Mouse (Mus musculus) cerebellum, adult (tissue): ENCODE measurements around the gene Susd1.

Experiments
- ATAC-seq: cut with Nextera tagmentation; 2 replicates; pipeline ENCODE4 v1.9.2; 2017; ENCODE audit warnings: mild to moderate bottlenecking, moderate library complexity, mixed read lengths; ENCODE audit not compliant: insufficient number of reproducible peaks, low FRiP score, low TSS enrichment

The Susd1 gene

DNA sequence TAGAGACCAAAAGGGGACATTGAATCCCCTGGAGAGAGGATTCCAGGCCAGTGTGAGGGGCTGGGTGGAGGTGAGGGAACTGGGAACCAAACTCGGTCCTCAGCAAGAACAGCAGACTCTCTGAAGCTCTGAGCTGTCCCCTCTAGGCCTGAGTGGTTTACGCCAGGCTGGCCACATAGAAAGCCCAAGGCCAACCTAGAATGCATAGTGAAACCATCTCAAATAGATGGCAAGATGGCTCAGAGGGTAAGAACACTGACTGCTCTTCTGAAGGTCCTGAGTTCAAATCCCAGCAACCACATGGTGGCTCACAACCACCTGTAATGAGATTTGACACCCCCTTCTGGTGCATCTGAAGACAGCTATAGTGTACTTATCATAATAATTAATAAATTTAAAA lies 88.1 kb downstream of the Susd1 start:
- no peak for ATAC-seq

DNA sequence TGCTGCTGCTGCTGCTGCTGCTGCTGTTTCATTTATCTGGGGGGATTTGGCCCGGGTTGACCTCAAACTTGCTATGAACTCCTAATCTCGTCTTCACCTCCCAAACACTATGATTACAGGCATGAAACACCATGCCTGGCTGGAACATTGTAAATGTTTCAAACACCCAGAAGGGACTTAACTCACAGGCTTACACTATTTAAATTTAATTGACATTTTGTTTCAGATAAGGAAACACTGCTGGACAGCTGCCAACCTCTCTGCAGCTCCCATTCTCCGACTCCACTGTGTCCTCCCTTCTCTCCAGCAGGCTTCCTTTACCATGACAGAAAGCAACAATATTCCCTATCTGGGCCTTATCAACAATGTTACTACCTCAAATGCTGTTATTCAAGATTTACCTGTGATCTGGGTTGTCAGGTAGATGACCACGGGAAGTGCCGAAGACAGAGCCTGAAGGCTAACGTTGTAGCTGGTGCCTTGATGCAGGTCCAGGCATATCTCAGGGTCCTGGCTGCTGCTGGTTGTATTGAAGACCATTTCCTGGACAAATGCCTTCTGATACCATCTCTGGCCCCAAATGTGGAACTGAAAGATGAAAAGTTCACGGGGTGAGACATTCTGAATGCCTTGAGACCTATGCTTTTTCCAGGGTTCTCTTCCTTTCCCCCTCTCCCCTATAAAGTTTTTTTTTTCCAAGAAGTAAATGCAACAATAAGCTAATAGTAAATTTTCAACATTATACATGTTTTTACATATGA lies 88.8 kb downstream of the Susd1 start:
- no peak for ATAC-seq

DNA sequence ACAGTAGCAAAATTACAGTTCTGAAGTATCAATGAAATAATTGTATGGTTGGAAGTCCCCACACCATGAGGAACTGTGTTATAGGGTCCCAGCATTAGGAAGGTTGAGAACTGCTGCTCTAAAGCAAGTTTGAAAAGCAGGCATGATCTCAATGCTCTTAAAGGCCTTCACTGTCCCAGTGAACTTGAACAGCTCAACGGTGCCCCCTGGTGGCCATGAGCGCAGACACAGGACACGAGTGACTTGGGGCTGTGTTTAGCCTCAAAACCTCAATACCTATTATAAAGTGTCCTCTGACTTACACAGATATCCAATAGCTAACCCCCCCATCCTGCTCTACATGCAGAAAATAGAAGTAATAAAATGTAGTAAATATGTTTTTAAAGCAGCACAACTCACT lies 97.7 kb downstream of the Susd1 start:
- peak; percentile 74 for ATAC-seq

DNA sequence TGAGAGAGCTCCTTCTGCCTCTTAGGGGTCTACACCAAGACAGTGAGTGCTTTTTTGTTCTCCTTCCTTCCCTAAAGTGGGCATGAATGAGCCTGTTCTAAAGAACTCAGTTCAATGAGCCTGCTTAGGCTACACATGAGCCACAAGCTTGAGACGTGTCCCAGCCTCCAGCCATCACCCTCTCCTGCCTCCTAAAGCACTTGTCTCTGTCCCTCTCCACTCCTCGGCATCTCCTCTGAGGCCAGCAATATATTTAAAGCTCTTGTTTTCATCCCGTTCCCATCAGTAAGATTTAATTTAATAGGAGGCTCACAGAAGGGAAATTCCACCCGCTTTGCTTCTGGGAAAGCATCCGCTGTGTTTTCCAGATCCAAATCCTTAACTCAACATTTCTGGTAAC lies 98.4 kb downstream of the Susd1 start:
- ATAC-seq, result no peak

DNA sequence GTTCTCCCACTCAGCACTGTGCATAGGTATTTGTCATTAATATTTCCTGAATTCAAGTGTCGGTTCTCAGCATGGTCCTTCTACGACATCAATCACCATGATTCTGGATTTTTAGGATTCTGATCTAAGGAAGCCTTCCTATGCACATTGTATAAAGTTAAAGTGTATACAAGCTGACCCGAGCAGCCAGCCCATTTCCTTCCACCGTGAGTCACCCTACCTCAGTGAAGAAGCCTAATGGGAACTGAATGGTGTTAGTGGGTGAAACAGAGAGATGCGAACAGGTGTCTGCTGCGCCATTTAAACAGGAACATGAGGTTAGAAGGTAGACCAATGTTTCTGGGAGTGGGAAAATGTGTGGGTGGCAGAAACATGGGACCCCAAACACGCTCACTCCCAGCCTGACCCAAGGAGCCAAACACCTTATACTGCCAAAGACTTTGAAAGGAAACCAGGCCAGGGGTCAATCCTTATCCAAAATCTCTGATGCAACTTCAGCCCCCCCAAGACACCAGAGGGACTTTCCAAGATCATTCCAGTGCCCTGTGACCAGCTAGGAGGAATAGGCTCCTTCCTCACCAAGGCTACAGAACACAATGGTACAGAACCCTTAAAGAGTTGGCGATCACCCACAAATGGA lies 99.4 kb downstream of the Susd1 start:
- ATAC-seq, result no peak

DNA sequence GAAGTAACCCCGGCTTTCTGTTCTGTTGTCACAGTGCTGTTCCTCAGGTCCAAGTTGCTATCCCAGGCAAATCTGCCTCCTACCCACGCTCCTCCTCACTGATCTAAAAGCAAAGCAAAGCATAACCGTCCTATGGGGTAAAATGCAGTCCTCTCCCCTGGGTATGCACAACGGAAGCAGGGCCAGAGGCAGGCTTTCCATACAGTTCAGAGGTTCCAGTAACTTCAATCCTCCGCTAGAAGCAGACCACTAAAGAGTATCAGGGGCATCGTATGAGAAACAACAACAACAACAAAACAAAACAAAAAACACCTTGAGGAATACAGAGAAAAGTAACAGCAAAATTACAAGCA lies 100.9 kb downstream of the Susd1 start:
- ATAC-seq, result no peak

DNA sequence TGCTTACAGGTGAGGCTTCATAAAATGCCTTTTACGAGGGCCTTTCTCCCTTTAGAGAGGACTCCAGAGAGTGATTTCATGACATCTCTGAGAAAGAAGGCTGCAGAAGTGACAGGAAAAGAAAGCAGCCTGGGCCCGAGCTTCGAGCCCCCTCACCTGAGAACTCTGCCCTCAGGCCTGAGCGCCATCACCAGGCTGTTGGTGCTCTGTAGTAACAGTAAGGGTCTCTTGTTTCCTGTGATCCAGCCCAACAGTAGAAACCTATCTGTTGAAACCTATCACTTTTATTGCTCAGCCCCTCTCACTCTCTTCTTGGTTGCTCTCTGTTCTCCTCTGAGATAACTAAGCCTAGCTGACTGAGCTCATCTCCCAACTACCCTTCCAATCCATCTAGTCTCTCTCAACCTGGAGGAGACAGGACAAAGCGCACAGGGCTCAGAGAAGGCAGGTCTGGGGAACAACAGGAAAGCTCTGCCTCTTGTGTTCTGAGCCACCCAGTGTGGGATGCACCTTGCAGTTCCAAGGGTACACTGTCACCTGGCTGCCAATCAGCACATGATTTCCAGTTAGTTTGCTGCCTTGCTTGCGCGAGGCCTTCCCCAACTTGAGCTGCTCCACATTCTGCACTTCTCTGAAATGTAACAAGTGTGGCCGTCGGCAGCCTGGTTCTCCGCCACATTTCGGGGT lies 101.4 kb downstream of the Susd1 start:
- ATAC-seq, result no peak

DNA sequence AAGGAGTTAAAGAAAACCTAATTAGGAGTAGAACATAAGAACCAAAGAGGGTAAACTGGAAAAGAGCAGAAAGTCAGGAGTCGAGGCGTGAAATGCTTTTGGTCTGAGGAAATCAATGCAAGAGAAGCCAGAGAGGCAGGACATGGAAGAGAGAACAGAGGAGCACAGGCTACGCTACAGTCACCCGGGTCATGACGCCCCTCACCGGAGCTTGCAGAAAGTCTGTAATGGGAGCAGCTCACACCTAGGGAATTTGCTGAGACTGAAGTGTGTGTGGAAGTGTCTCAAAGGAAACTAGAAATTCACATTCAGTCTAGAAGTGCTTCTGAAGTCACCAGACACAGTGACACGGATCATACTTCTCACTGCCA lies 102.0 kb downstream of the Susd1 start:
- no peak for ATAC-seq

DNA sequence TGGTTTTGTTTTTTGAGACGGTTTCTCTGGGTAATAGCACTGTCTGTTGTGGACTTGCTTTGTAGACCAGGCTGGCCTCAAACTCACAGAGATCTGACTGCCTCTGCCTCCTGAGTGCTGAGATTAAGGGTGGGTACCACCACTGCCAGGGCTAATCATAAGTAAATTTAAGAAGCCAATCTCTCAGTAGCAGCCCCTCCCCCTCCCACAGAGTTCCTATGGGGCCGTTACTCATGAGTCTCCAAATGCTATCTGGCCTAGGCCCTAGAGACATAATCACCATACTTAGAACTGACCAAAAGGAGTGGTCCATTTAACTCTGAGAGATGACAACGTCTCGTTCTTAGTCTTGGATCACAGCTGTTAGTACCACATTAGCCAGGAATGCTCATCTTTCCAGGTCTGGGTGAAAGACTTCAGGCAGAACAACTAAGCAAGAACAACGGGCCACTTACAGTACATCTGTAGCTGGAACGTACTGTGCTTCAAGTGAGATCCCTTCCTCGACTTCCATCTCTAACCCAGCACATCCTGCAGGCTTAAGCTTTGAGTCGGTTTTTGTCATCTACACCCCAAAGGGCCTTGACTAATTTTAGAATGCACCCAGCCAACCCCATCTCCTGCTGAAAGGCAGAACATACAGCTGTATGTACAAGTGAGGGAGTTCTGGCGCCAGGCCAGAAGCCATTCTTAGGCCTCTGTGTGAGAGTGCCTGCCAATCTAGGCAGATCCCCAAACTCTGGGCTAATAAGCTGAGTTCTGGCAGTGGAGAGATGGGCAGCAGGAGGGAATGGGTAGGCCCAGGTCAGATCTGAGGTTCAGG lies 102.6 kb downstream of the Susd1 start:
- no peak for ATAC-seq

DNA sequence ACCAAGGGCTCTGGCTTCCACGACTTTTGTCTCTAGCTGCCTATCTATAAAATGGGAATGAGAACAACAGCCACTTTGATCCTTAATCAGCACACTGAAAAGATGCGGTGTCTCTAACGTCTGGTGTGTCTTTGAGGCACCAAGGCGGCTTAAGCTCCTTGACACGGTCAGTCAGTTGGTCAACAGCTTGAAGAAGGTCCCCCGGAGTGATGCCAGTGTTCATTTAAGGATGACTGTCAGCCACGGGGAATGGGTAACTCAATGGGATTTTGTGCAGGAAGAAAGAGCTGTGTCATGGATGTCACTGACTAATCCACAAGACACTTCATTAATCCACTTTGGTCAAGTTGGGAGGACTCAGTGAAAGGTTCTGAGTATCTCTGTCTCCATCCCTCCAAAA lies 103.3 kb downstream of the Susd1 start:
- ATAC-seq, result no peak

DNA sequence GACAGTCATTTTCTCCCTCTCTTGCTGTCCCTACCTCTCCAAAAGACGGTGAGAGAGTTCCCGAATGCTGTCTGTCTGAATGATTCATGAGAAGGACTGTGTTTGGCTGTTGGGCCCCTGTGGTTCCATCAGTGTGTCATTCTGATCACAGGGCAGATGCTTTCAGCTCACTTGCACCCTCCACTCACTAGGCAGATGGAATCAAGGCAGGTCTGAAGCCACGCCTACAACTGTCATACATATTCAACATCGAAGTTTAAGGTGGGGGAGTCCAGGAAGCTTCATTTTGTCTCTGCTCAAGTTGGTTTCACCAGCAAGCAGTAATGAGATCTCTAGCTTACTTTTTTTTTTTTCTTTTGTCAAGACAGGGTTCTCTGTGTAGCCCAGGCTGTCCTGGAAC lies 104.2 kb downstream of the Susd1 start:
- ATAC-seq, result no peak

DNA sequence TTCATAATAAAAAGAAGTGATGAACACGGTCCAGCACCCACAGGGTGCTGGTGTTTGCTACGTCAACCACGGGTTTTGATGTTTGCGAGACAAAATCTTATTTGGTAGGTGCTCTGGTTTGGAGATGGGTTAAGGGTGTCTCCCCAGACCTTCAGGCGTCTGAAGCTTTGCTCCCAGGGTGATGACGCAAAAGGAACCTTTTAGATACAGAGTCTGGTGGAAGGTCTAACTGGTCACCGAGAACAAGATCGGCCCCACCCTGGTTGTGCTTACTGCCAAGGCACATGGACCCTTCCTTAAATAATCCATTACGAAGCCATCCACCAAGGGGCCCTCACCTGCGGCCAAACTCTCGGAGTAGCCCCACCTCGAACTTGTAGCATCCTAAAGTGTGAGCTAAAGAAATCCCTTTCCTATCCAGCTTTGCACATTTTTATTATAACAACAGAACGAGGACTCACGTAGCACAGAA lies 105.0 kb downstream of the Susd1 start:
- ATAC-seq, result no peak

DNA sequence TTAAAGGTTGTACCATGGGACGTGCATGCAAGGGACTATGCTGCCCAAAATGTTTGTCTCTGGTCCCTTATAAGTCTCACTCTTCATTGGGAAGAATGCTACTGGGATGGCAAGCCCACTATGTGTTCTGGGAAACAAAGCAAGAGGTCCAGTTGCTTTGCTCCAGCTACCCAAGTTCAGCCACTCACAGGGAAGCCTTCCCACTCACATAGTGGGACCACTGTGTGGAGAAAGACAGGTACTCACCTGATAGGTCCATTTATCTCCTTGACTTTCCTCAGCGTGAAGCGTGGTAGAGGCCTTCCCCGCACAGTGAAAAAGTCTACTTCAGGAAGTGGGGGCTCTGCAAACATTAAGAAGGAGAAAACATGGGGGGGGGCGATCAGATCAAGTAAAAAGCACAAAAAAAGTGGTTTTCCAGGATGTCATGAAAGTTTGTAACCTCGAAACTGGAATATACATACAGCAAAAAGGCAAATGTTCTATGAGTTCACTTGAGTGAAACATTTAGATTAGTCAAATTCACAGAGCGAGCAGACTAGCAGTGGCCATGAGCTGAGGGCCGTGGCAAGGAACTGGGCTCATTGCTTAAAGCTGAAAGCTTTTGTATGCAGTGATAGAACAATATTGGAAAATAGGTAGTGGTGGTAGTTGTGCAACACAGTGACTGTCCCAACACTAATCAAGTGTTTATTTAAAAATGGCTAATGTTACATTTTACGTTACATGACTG lies 105.6 kb downstream of the Susd1 start:
- no peak for ATAC-seq

DNA sequence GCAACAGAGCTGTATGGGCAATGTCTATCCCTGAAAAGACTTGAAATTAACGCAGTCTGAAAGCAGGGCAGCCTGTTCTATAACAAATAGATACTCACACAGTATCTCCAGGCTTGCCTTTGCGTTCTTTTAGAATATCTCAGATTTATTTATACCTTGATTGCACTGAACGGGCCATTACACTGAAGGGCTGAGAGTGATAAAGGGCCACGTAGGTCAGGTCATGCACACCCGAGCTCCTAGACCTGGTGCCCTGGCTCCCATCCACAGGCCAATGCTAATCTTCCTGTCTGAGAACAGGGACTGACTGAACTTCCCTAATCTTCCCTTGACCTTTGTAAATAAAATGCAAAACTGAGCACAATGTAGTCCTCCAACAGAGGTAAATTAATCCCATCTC lies 106.3 kb downstream of the Susd1 start:
- no peak for ATAC-seq

DNA sequence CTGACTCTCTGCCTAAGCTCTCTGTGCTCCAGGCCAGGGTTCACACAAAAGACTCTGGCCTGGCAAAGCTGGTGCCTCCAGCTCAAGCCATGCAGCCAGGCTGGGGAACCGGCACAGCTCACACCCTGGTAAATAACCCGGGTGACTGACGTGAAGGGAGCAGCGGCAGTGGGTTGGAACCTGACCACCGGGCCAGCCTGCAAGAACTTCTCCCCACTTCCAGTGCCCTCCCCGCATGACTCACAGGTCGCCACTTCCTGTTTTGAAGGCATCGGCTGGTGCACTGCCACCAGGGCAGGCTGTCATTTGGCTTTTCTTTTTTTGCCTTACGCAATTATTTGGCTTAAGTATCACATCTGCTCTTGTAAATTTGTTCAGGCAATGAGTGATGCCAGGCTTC lies 106.8 kb downstream of the Susd1 start:
- ATAC-seq, result peak; percentile 26; the same call in 1 of the 2 replicates

DNA sequence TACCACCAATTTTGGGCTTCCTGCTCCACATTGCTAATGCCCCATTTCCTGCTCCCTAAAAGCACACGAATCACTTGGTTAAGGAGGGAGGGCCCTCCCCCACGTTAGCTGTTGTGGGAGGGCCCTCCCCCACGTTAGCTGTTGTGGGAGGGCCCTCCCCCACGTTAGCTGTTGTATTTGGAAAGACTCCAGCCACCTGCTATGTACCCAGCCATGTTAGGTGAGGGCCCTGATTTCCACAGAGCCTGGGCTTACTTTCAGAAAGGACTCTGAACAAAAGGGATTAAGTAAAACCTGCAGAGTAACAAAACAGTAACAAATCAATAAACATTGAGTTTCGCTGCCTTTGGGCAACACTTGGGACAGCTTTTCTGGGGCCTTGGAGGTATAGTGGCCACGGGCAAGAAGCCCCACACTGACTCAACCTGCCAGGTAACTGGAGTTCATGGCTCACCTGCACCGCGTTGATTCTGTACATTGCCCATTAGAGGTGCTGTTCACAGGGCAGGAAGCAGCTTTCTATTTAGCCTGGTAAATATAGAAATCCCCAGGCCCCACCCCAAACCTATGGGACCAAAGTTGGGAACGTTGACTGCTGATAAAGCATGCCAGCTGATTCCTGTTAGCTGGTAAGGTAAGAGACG lies 107.3 kb downstream of the Susd1 start:
- no peak for ATAC-seq

DNA sequence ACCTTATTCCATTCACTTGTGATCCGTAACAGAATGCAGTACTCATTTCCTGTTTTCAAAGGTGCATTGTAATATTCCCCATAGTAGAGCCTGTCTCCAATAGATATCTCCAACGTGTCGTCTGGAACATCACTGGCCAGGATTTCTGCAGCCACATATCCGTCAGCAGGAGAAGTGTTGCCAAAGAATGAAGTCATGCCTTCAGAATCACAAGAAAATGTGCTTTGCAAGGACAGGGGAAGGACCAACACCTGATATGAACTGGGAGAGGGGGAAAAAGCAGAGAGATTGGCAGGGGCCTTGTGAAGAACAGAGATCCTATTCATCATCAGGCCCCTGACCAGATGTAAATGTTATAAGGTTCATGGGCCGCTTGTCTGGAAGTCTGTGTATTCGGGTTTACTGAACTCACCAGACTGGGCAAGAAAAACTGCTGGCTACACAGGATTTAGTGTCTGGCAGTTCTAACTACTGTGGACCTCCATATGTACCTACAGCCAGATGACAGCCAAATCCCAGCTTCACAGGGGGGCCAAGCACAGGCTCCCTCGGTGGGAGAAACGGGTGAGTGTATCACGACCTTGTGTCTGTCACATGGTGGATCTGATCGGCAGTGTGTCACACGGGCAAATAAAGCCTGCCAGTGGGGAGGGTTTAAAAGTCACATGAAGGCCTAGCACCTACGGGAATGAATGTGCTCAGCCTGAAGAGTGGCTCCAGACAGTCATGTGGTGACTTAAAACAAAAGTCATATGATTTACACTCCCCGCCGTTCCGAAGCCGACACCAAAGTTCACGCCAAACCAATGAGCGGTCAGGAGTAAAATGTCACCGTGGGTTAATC lies 108.8 kb downstream of the Susd1 start:
- ATAC-seq, result no peak

DNA sequence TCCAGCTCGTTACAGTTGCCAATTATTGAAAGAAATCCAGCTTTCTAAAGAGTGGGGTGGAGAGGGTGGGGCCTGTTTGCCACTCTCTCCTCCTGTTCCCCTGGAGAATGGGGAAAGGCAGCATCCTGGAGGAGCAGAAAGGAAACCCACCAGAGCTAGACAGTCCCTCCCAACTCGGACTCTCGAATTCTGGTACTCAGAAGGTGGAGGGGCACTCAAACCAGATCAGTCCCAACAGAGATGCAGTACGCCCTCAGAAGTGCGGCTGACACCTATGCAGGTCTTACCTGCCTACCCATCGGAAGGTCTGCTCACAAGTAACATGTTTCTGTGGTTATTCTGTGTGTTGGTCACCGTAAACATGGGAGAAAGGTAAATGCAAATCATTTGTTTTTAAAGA lies 109.6 kb downstream of the Susd1 start:
- no peak for ATAC-seq

DNA sequence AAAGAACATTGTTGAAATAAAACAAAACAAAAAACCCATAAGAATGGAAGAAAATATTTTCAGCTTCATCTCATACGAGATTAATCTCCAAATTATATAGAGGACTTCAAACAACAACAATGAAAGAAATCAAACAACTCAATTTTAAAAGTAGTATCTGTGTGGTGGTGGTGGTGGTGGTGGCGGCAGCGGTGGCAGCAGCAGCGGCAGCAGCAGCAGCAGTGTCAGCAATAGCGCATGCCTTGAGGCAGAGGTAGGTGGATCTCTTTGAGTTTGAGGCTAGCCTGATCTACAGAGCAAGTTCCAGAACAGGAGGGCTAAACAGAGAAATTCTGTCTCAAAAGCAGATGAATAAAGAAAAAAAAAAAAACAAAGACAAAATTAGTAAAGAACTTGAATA lies 110.4 kb downstream of the Susd1 start:
- no peak for ATAC-seq
